Mouse (Mus musculus) liver (tissue): ENCODE data around the gene Pef1.

Source experiments
- DNase-seq: peaks from one replicate; pipeline ENCODE4 v3.0.0-alpha.2; 2020; ENCODE audit warnings: mixed read lengths

Gene Pef1

DNA sequence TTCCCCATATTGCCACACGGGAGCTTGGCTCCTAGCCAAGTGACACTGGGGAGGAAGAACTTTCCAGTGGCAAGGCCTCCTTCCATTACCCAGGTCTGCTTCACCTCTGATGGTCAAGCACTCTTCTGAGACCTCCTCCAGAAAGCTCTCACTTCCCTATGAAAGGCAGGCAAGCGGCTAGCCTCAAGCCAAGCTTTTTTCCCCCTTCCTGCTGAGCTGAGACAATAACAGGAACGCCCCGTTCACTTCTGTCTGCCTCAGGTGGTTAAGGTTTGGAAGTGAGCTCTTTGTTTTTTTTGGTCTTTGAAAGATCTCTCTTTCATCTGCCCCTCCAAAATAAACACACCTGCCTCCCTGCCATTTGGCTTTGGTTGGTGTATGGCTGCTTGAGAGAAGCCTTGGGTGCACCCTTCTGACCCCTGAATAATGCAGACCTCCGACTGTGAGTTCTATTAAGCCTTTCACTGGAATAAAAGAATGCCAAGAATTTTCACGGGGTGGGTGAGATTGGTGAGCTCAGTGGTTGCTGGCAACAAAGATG is at the start of gene Pef1:
Pef1 (plus strand) TSS at position 448 of the 541 bp plus-strand sequence.
- no peak for DNase-seq

DNA sequence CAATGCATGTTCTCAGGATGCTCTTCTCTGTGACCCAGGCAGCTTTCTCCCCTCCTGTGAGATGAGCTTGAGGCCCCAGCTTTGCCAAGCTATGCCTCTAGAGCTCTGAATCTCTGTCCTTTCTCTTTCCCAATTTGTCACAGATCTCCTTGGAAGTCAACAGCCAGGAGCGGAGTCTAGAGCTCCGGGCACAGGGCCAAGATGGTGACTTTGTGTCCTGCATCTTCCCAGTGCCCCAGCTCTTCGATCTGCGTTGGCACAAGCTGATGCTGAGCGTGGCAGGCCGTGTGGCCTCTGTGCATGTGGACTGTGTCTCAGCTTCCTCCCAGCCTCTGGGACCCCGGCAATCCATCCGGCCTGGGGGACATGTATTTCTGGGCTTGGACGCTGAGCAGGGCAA is 49.2 kb upstream of the Pef1 start:
- DNase-seq = no peak

DNA sequence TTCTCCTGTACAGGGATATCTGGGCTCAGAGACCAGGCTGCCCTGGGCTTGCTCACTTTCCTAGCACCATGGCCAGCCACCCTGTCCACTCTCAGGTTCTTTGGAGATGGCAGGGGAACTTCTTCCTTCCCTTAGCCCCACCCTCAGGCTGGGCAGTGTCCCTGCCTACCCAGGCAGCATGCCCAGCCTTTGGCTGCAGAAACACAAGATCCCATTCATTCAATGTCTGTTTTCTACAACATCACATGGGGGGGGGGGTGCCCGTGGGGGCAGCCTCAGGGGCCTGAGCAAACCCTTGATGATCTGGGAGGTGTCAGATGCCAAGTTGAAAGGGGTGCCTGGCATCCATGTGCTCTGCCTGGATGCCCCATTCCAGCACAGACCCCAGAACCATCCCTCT is 47.6 kb upstream of the Pef1 start:
- no peak for DNase-seq

GRCm38 (mm10) chr4:130055160-130056010 is 47.0 kb upstream of the Pef1 start:
- no peak for DNase-seq

GRCm38 (mm10) chr4:130056011-130056322 is 46.4 kb upstream of the Pef1 start:
- no peak for DNase-seq

- no peak for DNase-seq
Observed at GRCm38 (mm10) chr4:130056471-130056870, 45.9 kb upstream of the Pef1 start.

DNA sequence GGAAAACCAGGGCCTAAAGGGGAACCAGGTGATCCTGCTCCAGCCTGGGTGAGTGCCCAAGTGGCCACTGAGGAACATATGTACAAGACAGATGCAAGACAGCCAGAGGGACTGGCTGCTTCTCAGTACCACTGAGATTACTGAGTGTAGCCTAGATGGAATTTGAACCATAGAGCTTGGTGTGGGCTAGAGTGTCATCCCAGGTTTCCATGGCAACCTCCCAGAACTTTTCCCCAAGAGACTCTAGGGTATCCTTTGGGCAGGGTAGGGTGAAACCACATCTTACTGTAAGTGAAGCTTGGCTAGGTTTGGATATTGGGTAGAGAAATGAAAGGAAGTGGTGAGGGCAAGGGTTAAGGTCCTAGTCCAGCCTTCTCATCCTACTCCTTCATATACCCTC is 41.4 kb upstream of the Pef1 start:
- DNase-seq = no peak

GRCm38 (mm10) chr4:130063191-130063590 is 39.2 kb upstream of the Pef1 start:
- no peak for DNase-seq

DNA sequence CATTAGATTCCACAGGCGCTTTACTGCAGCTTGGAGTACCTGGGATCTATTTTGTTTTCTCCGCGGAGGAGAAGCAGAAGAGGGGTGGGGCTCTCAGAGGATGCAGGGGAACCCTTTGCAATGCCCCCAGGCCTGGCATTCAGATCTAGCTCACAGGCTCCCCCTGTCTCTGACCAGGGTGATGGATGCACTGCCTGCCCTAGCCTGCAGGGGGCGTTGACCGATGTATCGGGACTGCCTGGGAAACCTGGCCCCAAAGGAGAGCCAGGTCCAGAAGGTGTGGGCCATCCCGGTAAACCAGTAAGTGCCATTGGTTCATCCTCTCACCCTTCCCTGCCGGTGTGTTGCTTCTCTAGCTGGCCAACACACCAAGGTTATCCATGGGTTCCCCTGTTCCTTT is 35.5 kb upstream of the Pef1 start:
- DNase-seq = peak; percentile 49

DNA sequence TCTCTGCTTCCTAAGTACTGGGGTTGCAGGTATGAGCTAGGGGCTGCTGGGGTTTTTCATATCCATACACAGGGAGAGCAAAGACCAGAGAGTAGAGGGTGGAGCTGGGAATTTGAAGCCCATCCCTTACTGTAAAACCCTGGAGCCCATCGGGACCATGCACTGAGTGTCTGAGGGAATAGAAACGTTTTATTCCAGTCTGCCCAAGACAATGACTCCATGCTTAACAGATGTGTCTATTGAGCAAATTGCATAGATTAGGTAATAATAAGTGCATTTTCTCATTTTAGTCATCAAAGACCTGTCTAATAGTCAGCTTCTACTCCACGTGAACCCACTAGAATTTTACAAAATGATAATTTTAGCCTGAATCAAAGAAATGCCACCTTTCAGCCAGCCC is 31.8 kb upstream of the Pef1 start:
- DNase-seq = no peak

- no peak for DNase-seq
Observed at GRCm38 (mm10) chr4:130071758-130072157, 30.6 kb upstream of the Pef1 start.

DNA sequence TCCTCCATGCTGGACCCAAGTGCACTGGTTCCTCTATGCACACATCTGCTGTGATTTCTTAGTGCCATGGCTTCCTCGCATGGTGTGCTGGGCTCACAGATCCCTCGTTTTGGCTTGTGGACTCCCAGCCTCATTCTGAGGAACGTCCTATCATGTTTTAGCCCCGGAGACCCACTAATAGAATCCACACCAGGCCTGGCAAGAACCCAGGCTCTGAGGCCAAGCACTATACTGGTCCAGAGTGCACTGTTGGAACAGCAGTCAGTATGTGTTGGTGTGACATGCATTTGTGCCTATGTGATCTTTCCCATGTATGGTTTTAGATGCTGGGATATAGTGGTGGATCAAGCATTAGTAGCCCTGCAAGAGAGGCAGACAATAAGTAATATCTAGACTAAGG is 29.0 kb upstream of the Pef1 start:
- DNase-seq = no peak

DNA sequence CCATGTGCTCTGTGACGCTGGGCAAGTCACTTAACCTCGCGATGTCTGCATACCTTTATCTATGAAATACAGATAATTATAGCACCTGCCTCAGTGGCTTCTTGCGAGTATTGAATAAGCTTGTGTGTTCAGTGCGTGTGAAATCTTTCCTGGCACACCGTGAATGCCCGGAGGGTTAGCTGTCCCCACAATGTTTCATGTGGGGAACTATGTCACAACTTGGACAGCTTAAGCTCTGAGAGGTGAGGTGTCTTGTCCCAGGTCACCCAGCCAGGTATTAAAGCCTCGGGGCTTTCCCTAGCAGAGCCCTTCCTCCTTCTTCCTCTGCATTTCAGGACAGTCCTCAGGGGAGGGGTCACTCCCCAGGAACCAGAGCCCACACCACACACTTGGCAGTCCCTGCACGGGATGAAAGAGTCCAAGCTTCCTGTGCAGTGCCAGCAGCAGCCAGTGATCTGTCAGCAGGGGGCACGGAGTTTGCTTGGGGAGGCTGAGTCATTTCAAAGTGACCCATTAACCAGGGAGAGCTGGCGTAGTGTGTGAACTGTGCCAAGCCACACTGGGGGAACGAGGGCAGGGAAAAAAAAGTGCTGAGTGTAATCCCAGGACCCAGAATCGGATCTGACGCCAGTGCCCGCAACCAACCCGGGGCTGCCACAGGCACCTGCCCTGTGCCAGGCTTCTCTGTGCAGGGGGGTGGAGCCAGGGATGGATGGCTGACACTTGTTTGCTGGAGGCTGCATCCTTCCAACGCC is 27.4 kb upstream of the Pef1 start:
- no peak for DNase-seq

GRCm38 (mm10) chr4:130076856-130077255 is 25.5 kb upstream of the Pef1 start:
- no peak for DNase-seq

DNA sequence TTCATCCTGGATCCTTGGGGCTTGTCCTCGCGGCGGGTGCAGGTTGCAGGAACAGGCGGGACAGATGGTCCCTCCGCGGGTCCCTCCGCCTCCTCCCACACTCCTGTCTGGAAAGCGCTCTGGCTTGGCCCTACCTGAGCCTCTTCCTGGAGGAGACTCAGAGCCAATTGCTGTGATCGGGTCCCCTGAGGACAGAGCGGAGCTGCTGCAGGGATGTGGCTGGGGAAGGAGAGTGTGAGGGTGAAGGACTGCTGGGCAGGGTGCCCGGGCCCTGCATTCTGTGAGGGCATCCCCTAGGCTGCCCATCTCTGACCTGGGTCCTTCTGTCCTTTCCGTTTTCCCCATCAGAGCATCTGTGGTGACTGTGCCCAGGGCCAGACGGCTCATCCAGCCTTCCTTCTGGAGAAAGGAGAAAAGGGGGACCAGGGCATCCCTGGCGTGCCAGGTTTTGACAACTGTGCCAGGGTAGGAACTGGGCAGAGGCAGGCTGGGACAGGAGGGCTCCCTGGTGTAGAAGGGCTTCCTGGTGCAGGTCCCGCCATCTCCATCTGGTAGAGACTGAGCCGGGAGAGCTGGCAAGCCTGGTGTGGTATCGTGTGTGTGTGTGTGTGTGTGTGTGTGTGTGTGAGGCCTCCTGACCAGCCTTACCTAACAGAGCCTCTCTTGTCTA is 23.4 kb upstream of the Pef1 start:
- no peak for DNase-seq

- DNase-seq = no peak
Observed at GRCm38 (mm10) chr4:130079521-130079920, 22.8 kb upstream of the Pef1 start.

DNA sequence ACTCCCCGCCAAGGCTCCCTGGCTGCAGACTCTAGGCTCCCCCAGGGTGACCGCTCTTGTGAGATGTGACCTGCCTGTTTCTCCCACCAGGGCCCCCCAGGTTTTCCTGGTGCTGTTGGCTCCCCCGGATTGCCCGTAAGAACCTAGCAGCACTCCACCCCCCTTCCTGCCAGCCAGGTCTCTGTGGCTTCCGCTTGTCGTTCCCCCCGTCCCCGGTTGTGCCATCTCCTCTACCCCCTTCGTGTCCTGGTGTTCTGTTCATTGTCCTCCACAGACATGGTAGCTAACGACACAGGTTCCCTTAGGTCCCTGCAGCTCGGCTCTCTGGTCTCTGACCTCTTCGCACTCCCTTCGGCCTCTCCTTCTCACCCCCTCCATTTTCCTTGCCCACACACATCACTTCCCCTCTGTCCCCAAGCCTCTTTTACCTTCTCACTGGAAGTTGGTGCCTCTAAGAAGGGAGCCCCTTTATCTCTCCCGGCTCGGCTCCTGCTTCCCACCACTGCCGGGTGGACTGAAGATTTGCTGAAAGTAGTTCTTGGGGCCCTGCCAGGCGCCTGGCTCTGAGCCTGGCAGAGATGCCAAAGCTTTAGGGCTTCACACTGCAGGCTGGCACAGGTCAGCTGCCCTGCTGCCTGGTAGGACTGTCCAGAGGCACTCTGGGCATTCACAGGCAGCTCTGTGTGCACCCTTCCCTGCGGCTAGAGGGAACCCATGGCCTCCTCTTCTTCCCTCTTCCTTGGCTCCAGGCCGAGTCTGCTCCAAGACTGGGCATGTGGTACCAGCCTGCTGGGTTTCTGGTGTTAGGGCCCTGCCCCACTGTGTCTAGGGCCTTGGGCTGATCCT is 20.8 kb upstream of the Pef1 start:
- DNase-seq = no peak

DNA sequence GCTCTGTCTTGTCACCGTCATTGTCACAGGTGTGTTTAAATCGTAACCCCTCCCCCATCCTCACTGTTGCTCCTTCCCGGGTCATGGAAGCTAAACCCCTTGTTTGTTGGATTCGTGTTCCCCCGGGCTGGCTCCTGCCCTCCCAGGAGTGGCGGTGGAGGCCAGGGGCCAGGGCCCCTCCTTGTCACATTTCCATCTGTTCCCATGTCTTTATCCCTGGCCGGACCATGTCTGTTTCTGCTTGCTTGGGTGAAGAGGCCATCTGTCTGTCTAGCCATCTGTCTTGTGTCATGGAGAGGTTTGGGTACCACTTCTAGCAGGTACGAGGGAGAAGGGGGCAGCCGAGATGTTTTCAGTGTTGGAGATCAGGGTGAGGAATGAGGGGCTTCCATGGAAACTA is 20.1 kb upstream of the Pef1 start:
- no peak for DNase-seq

DNA sequence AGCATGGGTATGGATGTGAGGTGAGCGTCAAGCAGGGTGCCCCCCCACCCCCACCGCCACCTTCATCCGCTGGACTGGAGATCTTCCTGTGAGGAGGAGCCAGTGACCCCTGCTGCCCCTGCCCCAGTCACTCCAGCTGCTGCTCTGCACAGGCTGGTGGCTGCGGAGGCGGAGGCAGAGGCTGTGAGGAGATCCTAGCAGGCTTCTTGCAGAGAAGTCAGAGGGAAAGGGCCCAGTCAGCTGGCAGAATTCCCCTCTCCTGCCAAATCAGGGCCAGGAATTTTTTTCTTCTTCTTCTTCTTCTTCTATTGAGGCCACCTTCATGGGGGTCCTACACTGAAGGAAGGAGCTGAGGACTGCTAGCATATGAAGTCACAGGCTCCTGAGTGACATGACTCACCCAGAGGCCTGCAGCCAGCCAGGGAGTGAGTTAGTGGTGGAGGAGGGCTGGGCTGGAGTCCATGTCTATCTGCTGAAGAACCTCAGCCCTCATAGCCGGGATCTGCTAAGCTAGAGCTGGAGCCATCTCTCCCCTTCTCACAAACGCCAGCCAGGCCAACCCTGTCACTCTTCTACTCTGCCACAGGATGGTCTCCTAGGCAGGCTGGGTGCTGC is 17.9 kb upstream of the Pef1 start:
- DNase-seq = no peak

GRCm38 (mm10) chr4:130085246-130085820 is 17.0 kb upstream of the Pef1 start:
- no peak for DNase-seq

DNA sequence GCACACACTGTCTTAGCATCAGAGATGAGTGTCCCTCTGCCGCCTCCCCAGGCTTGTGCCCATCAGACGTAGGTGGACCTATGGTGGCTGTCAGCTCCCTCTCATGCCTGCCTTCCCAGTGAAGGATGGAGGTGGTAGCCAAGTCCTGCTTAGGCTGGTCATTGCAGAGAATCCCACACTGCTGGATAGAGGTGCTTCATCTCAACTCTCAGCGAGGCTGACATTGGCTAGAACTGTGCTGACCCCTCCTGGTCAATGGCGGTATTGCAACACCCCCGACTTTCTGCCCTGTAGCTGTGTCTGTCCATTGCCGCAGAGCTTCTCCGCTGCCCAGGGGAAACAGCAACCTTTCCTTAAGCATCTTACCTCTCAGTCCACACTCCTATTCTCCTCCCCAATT is 15.1 kb upstream of the Pef1 start:
- DNase-seq = peak; percentile 84

DNA sequence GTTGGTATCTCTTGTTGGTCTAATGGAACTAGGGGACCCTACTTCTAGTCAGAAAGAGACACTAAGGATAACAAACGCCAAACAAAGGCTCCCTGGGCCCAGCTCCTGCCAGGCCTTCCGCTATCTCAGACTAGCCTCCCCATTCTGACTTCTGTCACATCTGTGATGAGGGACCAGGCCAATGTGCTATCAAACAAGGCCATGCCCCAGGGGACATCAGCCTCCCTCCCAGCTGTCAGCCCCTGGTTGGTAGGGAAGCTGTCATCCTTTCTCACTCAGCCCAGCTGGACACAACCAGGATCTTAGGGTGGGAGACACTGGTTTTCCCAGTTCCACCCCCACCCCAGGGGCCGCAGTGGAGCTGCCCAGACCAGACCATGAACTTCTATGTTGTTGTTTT is 7.2 kb upstream of the Pef1 start:
- DNase-seq = no peak
